Mouse (Mus musculus) left cerebral cortex, postnatal 4 days (tissue): ENCODE measurements around the gene Rheb. TPM values are rescaled to one million over a fixed set of nuclear protein-coding genes. Genes with fewer than 3 reads are reported as not detected.
"Not testable (repeated sequence)": the region's sequence is repeated elsewhere in the genome, so short reads cannot be mapped to it uniquely, and the experiment has no call there.

Experiments used
- DNase-seq: peaks from one replicate; pipeline ENCODE4 v3.0.0-alpha.2; 2022
- intact Hi-C: fragments of 180-260 bp; cut with DNase I; formaldehyde crosslinking; loops from one replicate; pipeline ENCODE4 v1.15.1; 2025
- total RNA-seq, 2 experiments: library from RNA; stranded (reverse); gene quantifications; 2 replicates each; pipeline ENCODE4 v1.2.3; 2021

Rheb gene
- total RNA-seq, 2 experiments from 2014 or later = 112 to 127 TPM

DNA sequence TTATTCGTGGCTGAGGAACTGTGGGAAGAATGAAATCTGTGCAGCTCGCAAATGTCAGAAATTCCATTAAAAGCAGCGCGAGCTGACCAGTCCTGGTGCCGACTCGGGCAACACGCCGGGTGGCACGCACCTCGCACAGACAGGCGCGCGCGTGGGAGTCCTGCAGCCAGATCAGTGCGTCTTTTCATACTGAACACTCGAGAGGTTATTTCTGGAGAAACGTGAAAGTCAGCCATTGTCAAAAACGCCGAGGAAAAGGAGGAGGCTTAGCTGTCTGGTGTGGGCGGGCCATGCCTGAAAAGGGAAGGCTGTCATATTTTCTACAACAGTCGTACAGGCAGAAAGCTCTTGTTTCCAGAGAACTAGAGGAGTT lies 665 bp upstream of the Rheb start:
- DNase-seq = no peak
- intact Hi-C loops = no loop called here

DNA sequence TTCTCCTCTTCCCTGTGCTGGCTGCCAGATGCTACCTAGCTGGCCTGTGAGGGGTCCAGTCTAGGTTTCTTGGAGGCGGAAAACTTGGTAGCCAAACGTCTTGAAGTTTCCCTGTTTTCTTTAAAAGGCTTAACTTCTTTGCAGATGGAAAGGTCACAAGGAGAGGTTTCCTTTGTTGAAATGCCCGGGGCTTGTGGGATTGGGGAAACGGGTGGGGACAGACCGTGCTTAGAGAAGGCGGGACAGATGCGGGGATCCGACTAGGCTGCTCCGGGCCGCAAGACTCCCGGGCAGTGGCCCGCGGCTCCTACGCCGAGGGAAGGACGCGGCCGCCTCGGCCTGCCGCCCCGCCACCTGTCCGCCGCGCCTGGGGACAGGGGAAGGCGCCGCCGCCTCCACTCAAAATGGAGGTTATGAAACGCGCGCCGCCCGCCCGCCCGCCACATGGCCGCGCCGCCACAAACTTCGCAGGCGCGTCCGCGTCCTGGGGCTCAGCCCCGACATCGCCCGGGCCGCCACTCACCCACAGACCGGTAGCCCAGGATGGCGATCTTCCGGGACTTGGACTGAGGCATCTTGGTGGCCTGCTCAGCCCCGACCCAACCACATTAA lies 656 bp downstream of the Rheb start:
- peak; percentile 49 for DNase-seq
- intact Hi-C loops = no loop called here

DNA sequence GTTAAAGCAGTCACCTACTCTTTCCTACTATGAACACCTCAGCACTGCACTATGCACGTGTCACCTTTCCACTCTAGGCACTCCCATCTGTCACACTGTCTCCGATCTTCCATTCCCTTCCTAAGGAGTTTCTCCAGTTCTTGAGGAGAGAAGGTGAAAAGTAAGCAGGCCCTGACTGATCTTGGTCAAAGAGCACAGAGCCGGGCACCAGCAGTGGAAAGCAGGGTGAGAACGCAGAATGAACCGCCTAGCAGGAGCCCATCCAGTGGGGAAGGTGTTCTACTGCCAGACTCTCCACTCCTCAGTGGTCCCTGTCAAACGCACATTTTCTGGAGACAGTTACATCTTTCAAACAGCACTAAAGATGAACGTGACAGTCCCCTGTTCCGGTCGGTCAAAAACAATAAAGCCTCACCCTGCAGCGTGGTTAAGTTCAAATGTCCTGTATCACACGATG lies 1.4 kb downstream of the Rheb start:
- intact Hi-C loops = no loop called here
- no peak for DNase-seq

DNA sequence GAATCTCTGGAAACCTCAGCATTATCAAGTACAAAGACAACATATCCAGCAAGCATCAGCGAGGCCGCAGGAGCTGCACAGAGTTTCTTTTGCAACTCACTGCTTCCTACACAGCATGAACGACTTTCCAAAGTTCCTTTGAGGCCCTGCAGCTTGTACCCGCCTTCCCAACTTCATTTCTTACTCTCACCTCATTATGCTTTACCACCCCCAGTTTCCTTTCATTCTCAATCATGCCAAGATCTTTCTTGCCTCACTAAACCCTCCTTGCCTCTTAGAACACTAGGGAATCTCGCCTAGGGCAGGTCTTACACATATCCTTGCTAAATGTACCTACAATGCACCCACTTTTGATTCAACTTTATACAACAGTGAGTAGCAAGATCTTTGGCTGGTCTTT lies 7.9 kb downstream of the Rheb start:
- intact Hi-C loops = no loop called here
- no peak for DNase-seq

DNA sequence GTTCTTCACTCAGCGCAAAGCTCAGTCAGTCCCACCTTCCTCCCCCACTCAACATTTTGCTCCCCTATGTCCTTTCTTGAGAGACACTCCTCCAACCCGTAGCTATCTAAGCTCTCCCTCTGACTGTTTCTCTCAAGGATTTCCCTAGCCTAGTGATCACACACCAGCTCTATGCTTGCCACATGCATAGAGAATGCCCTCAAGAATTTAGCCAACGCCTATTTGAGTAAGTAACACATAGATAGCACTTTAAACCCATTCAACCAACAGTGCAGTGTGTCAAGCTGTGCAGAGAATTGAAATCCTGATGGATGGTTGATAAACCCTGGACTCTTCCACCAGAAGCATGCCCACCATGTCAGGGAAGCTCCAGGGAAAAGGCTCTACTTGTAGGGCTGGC lies 10.5 kb downstream of the Rheb start:
- no peak for DNase-seq
- intact Hi-C loops = no loop called here

DNA sequence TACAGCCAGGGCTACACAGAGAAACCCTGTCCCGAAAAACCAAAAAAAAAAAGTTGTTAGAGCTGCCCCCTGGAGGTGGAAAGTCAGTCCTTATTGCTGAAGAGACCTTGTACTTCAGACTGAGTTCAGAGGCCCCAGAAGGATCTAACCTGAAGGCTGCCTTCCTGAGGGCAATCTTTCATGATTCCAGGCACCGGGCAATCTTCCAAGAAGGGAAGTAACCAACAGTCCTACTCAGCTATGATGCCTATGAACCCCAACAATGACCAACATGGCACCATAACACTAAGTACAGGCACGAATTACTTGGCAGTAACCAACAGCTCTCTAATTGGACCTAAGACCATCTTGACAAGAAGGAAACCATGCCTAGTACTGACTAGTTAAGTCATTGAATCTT lies 14.0 kb downstream of the Rheb start:
- intact Hi-C loops = no loop called here
- no peak for DNase-seq

GRCm38 (mm10) chr5:24827173-24827572 lies 15.3 kb downstream of the Rheb start:
- intact Hi-C loops = no loop called here
- no peak for DNase-seq

GRCm38 (mm10) chr5:24826056-24826770 lies 16.2 kb downstream of the Rheb start:
- intact Hi-C loops = no loop called here
- DNase-seq = no peak

GRCm38 (mm10) chr5:24825365-24826055 lies 16.9 kb downstream of the Rheb start:
- intact Hi-C loops = no loop called here
- DNase-seq = no peak

DNA sequence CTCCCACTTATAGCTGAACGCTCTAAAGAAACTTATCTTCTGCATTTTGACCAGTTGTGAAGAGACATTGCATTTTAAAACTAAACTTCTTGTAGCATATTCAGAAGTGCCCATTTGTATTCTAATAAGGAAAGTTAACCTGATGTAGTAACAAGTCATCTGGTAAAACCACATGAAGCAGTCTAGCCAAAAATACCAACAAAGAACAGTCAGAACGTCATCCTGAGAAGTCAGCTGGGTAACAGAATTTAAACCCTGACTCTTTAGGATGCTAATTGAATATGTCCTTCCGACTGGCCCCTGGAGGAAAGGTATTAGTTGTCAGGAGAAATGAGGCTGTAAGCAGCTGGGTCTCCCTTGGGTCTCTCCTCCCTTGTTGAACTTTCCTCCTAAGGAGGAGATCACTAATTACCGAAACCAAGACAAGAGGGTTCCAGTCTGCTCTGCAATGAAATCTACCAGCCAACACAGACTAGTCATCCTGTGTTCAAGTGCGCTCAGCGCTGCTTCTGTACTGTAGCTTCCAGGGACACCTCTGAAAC lies 18.5 kb downstream of the Rheb start:
- intact Hi-C loops = no loop called here
- DNase-seq = no peak

DNA sequence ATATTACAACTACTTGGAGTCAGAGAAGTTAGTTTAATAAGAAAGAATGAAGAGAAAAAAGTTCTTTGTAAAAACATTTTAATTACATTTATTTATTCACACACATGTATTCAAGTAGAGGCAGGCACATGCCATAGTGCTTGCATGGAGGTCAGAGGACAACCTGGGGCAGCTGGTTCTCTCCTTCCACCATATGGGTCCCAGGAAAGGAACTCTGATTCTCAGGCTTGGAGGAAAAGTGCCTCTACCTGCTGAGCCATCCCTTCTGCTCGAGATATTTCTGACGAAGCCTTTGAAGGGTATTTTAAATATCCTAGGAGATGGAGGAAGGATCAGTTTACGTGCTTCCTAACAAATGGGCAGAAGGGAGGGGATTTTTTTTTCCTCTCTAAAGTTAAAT lies 19.6 kb downstream of the Rheb start:
- intact Hi-C loops = no loop called here
- no peak for DNase-seq

DNA sequence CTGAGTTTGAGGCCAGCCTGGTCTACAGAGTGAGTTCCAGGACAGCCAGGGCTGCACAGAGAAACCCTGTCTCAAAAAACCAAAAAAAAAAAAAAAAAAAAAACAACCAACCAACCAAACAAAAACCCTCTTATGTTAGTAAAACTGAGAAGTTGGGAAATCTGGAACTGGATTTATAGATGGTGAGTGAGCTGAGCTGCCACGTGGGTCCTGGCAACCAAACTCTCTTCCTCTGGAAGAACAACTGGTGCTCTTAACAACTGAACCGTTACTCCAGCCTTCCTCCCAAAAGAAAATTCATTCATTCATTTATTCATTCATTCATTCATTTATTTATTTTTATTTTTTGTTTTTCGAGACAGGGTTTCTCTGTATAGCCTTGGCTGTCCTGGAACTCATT lies 20.2 kb downstream of the Rheb start:
- DNase-seq, intact Hi-C loops: not testable (repeated sequence)

GRCm38 (mm10) chr5:24821403-24821841 lies 21.0 kb downstream of the Rheb start:
- no peak for DNase-seq

DNA sequence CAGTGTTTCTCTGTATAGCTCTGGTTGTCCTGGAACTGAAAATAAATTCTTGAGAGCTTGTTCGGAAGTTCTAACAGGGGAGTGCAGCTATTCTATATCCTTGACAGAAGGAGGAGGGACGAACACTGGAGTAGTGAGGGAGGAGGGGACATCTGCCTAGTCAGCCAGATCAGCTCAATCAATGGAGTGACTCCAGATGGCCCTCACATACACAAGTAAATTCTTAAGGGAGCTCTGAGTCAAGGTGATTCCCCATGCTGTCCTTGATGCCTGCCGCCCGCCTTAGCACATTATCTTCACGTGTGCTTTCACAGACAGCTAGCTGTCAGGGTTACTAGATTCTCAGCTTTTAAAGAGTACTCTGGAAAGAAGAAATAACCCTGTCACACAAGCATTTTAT lies 21.8 kb downstream of the Rheb start:
- DNase-seq = peak; percentile 19
- intact Hi-C loops = no loop called here

More at GRCm38 (mm10) chr5:24821403-24821841, 21.0 kb downstream of the Rheb start:
- intact Hi-C loops = no loop called here

DNA sequence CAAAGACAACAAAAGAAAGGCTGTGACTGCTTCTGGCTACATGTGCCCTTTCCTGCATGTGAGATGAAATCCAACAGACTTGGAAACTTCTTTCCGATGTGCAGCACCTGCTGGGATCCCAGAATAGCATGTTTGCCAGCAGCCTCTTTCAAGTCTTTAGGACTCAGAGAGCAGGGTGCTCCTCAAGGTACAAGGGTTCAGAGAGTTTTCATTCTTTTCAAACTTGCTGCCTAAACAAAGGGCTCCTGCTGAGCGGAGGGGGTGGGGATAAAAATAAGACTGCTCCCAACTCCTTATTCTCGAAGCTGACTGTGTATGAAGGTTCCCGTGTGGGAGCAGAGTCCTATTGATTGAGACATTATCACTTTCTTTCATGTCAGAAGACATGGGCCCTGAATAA lies 25.2 kb downstream of the Rheb start:
- no peak for DNase-seq
- intact Hi-C loops = no loop called here

- DNase-seq = no peak
- intact Hi-C loops = no loop called here
Measured at GRCm38 (mm10) chr5:24813946-24814345, 28.5 kb downstream of the Rheb start.

- DNase-seq = no peak
- intact Hi-C loops = no loop called here
Measured at GRCm38 (mm10) chr5:24813005-24813404, 29.4 kb downstream of the Rheb start.

GRCm38 (mm10) chr5:24805222-24805621 lies 37.2 kb downstream of the Rheb start:
- intact Hi-C loops = no loop called here
- DNase-seq = no peak

GRCm38 (mm10) chr5:24804661-24805060 lies 37.8 kb downstream of the Rheb start:
- no peak for DNase-seq
- intact Hi-C loops = no loop called here

DNA sequence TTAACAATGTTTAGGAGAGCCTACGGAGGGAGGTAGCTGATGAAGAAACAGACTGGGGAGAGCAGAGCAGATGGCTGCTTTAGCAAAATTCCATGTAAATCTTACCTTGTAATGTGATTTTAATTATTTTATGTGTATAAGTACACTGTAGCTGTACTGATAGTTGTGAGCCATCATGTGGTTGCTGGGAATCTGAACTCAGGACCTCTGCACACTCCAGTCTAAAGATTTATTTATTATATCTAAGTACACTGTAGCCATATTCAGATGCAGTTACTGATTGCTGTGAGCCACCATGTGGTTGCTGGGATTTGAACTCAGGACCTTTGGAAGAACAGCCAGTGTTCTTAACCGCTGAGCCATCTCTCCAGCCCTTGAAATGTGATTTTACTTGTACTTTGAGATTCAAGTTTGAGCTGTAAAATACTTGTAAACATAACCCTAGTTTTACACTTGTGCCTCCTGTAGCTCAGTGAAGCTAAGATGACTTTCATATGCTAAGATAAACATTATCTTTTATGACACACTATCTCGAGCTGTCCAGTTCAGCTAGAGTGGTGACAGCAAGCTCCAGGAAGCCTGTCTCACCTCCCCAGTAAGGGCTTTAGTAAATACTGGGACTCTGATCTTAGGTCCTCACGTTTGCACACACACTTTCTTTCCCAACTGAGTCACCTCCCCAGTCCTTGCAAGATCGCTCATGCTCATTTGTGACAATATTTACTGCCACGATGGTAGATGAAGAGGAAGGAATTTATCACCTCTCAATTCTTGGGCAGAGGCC lies 40.4 kb downstream of the Rheb start:
- intact Hi-C loops = no loop called here

GRCm38 (mm10) chr5:24800416-24800815 lies 42.0 kb downstream of the Rheb start:
- intact Hi-C loops = no loop called here
- DNase-seq = no peak

More for the DNA sequence above, 40.4 kb downstream of the Rheb start:
- no peak for DNase-seq
